Mouse (Mus musculus) liver, embryonic 13.5 days (tissue): ENCODE data around the gene Crebl2. TPM values are rescaled to one million over a fixed set of nuclear protein-coding genes. Genes with fewer than 3 reads are reported as not detected.

Experiments
- ATAC-seq: fragments of 200-750 bp; cut with Nextera tagmentation; 2 replicates; pipeline ENCODE4 v1.8.0; 2017; ENCODE audit warnings: low read depth, mild to moderate bottlenecking, moderate number of reproducible peaks, moderate library complexity
- DNase-seq: peaks from one replicate; pipeline ENCODE4 v3.0.0; 2022
- H3K27ac ChIP-seq: fragments of 300-500 bp; sonication (generic); 2 replicates; pipeline ENCODE4 v1.5.1; 2015; ENCODE audit warnings: moderate library complexity, mild to moderate bottlenecking, inconsistent platforms
- H3K27me3 ChIP-seq: fragments of 300-500 bp; sonication (generic); 2 replicates; pipeline ENCODE4 v1.6.1; 2015; ENCODE audit warnings: mild to moderate bottlenecking, inconsistent platforms
- H3K36me3 ChIP-seq: fragments of 300-500 bp; sonication (generic); 2 replicates; pipeline ENCODE4 v1.6.1; 2015; ENCODE audit warnings: mild to moderate bottlenecking, inconsistent platforms
- H3K4me1 ChIP-seq: fragments of 300-500 bp; sonication (generic); replicated peaks from 2 replicates; pipeline ENCODE4 v1.6.1; 2015; ENCODE audit warnings: inconsistent platforms
- H3K4me2 ChIP-seq: fragments of 300-500 bp; sonication (generic); 2 replicates; pipeline ENCODE4 v1.6.1; 2015; ENCODE audit warnings: inconsistent platforms, mild to moderate bottlenecking, moderate library complexity
- H3K4me3 ChIP-seq: fragments of 300-500 bp; sonication (generic); replicated peaks from 2 replicates; pipeline ENCODE4 v1.5.1; 2015; ENCODE audit warnings: mild to moderate bottlenecking, inconsistent platforms
- H3K9ac ChIP-seq: fragments of 300-500 bp; sonication (generic); 2 replicates; pipeline ENCODE4 v1.6.1; 2015; ENCODE audit warnings: mild to moderate bottlenecking, inconsistent platforms
- H3K9me3 ChIP-seq: fragments of 300-500 bp; sonication (generic); replicated peaks from 2 replicates; pipeline ENCODE4 v1.6.1; 2016; ENCODE audit warnings: inconsistent platforms
- WGBS: fragments of 180-500 bp; shearing (Covaris S2); methylation state at CpG from one replicate; pipeline ENCODE4 v1.1.7; 2015; ENCODE audit not compliant: insufficient replicate concordance; 5-methylcytosine and 5-hydroxymethylcytosine counted together
- polyA plus RNA-seq: library from polyadenylated mRNA; unstranded; fragments of >200 nt; fragmentation: Nextera tagmentation; extraction: Ambion mirVana; gene quantifications from 2 replicates; pipeline ENCODE4 v1.2.1, GENCODE M21; 2015

Crebl2 gene
- polyA plus RNA-seq, result 1.3 TPM in 2 replicates

DNA sequence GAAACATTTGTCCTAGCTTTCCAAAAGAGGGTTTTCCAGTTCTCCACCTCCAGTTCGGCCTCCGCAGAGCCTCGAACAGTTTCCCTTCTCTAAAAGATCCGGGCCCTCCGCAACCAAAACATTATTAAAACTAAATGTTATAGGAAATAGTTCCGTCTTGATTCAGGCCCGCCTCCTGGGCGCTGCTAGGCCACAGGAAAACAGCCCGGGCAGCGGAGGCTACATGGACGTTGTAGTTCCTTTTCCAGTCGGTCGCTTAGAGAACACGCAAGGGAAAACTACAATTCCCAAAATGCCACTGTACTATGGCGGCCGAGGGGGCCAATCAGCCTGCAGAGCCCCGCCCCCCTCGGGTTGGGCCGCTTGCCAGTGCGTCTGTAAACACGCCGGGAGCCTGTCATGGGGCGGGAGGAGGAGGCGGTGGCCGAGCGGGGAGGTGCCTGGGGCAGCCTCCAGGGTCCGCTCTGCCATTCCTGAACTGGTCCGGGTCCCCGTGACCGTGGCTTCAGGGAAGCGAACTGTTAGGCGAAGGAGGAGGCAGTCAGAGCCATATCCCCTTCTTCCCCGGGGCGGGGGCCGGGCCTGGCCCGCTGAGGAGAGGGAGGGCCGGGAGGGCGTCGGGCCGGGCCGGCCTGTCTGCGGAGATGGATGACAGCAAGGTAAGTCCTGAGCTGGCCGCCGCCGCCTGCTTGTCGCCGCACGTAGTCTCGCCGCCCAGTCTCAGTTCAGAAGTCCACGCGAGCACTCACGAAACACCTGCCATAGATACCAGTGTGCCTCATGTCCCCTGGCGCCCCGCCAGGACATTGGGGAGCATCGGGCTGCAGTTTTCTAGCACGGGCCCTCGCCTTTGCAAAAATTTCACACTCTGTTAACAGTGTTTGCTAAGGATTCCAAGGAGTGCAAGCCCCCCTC lies at the start of gene Crebl2:
Crebl2 (plus strand) TSS at position 369 of the 915 bp plus-strand sequence.
- H3K4me1 ChIP-seq, result peaks cover 53% of the 10 kb centered on the region
- ATAC-seq (peak; percentile 95), DNase-seq (peak; percentile 98)
- WGBS, result under 1% methylated on average over 55 of the region's 58 CpGs
- H3K36me3 ChIP-seq, result no peaks in the 10 kb centered on the region
- no peaks in the 10 kb centered on the region for H3K27me3 ChIP-seq
- H3K4me2 ChIP-seq, result peak within 1 kb of the TSS; percentile 77
- no peaks in the 10 kb centered on the region for H3K9me3 ChIP-seq
- H3K27ac ChIP-seq, result peak within 1 kb of the TSS; percentile 94
- H3K4me3 ChIP-seq, result peak within 1 kb of the TSS; percentile 74
- H3K9ac ChIP-seq, result peak within 1 kb of the TSS; percentile 85

DNA sequence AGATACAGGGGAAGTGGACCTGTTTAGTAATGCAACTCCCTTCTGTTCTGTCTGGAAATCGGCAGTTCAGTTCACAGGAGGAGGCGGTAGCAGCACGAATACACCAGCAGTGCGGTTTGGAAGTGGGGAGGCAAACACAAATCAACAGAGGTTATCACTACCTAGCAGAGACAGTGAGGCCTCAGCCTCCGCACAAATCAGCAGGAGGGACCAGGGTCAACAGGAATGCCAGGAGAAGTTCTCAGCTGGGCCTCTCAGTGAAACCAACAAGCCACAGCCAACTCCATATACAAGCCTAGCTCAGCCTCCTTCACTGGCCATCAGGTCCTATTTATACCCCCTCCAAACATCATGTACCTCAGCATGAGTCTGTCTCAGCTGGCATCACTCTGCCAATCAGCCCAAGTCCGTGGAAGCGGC lies 48.5 kb upstream of the Crebl2 start:
- H3K36me3 ChIP-seq, result no peaks in the 10 kb centered on the region
- H3K9me3 ChIP-seq, result no peaks in the 10 kb centered on the region
- peaks cover 44% of the 10 kb centered on the region for H3K4me1 ChIP-seq
- 45% methylated on average over 7 of the region's 7 CpGs for WGBS
- peak overlapping the region; percentile 87 for H3K27ac ChIP-seq
- H3K9ac ChIP-seq, result peak overlapping the region; percentile 65
- peak overlapping the region; percentile 50 for H3K4me2 ChIP-seq
- H3K27me3 ChIP-seq, result no peaks in the 10 kb centered on the region
- ATAC-seq, result peak; percentile 98
- DNase-seq, result peak; percentile 26
- H3K4me3 ChIP-seq, result peak overlapping the region; percentile 44

DNA sequence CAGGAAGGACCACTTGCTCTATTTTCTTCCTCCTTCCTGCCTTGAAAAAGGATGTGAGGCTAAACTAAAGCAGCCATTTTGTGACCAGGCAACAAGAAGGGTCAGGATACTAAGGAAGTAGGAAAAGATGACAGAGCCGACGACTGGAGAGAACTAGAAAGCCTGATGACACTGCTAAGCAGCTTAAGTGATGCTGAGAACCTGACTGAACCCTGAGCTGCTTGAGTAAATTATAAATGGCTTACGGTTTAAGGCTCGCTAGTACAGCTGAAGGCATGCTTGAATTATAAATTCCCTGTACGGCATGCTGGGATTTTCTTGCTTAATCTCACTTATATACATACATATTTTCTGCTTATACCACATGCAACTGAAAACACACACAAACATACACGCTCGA lies 47.1 kb upstream of the Crebl2 start:
- H3K27me3 ChIP-seq, result no peaks in the 10 kb centered on the region
- no peak overlapping the region for H3K4me2 ChIP-seq
- H3K9ac ChIP-seq, result no peak overlapping the region
- H3K4me1 ChIP-seq, result peaks cover 41% of the 10 kb centered on the region
- DNase-seq (no peak), ATAC-seq (no peak)
- H3K4me3 ChIP-seq, result no peak overlapping the region
- 84% methylated on average over 7 of the region's 7 CpGs for WGBS
- H3K36me3 ChIP-seq, result no peaks in the 10 kb centered on the region
- no peaks in the 10 kb centered on the region for H3K9me3 ChIP-seq
- no peak overlapping the region for H3K27ac ChIP-seq

DNA sequence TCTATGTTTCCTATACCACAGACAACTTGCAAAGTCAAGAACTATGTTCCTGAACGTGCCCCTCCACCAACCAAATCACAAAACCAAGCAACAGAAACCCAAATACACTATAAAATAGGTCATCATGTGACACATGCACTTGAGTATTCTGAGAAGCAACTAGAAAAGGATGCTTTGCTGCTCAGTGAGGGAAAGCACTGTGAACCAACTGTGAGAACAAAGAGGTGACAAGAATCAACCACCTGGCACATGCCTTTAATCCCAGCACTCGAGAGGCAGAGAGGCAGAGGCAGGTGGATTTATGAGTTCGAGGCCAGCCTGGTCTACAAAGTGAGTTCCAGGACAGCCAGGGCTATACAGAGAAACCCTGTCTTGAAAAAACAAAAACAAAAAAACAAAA lies 43.5 kb upstream of the Crebl2 start:
- DNase-seq, result no peak
- H3K9ac ChIP-seq, result no peak overlapping the region
- no peaks in the 10 kb centered on the region for H3K36me3 ChIP-seq
- WGBS, result 71% methylated on average over 3 of the region's 3 CpGs
- 0 out of 2 replicates have a peak overlapping the region, but pooled peaks have one; percentile 9 for H3K27ac ChIP-seq
- no peak overlapping the region for H3K4me2 ChIP-seq
- H3K4me1 ChIP-seq, result peaks cover 50% of the 10 kb centered on the region
- ATAC-seq, result no peak
- H3K4me3 ChIP-seq, result no peak overlapping the region
- H3K27me3 ChIP-seq, result no peaks in the 10 kb centered on the region
- no peaks in the 10 kb centered on the region for H3K9me3 ChIP-seq

DNA sequence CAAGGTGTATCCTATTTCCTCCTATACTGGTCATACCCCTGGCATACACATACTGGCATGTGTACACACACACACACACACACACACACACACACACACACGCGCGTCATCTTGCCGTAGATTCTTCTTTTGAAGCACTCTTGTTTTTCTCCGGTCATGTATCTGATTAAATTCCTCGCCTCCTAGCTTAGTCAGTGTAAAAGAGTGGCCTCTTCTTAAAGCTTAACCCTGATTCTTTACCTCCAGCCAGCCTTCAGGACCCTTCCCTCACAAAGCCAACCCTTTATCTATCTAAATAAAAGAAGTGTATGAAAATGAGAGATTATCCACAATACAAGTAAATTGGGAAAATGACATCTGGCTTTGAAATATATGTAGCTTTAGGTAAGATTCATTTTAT lies 40.9 kb upstream of the Crebl2 start:
- H3K36me3 ChIP-seq, result no peaks in the 10 kb centered on the region
- no peak overlapping the region for H3K9ac ChIP-seq
- ATAC-seq, result no peak
- H3K27me3 ChIP-seq, result no peaks in the 10 kb centered on the region
- no peak overlapping the region for H3K4me2 ChIP-seq
- no peaks in the 10 kb centered on the region for H3K9me3 ChIP-seq
- H3K4me3 ChIP-seq, result no peak overlapping the region
- peaks cover 42% of the 10 kb centered on the region for H3K4me1 ChIP-seq
- WGBS, result 86% methylated on average over 6 of the region's 6 CpGs
- DNase-seq, result no peak
- no peak overlapping the region for H3K27ac ChIP-seq

DNA sequence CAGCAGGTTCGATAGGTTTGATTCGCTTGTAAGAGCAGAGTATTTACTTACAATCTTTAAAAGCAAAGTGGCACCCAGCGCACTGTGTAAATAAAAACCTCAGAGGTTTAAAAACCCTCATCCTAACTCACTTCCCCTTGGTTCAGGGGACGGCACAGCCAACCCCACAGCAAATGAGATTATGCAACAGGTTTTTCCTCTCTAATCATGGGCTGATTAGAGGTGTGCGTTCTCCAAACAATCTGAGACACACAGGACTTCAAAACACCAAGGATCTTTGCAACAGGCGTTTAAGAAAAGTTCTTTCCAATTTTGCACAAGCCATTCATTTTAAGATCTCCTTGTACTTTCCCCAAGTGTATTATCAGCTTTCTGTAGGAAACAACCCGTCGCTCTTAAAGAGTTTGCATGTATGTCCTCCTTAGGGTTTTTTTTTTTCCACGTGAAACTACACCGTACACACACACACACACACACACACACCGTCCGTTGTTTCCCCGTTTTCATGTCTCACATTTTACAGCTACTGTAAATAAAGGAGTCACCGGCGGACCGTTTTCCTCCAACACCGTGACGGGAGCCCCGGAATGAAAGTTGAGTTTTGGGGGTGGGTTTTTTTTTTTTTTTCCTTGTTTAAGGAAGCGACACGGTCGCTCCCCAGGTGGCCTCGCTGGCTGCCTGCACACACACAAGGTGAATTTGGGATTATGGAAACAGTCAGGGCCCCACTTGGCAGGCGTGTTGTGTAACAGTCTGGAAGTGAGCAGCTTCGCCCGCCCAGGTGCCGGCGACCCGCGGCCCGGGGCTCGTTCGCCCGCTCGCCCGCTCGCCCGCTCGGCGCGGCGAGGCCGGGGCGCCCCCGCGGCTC lies 38.5 kb upstream of the Crebl2 start:
- H3K9me3 ChIP-seq, result no peaks in the 10 kb centered on the region
- no peaks in the 10 kb centered on the region for H3K36me3 ChIP-seq
- H3K4me3 ChIP-seq, result peak overlapping the region; percentile 83
- H3K4me1 ChIP-seq, result peaks cover 41% of the 10 kb centered on the region
- H3K9ac ChIP-seq, result peak overlapping the region; percentile 95
- H3K27me3 ChIP-seq, result no peaks in the 10 kb centered on the region
- peak; percentile 13 for DNase-seq
- H3K27ac ChIP-seq, result peak overlapping the region; percentile 91
- H3K4me2 ChIP-seq, result peak overlapping the region; percentile 86
- under 1% methylated on average over 46 of the region's 46 CpGs for WGBS
- peak; percentile 21 for ATAC-seq

DNA sequence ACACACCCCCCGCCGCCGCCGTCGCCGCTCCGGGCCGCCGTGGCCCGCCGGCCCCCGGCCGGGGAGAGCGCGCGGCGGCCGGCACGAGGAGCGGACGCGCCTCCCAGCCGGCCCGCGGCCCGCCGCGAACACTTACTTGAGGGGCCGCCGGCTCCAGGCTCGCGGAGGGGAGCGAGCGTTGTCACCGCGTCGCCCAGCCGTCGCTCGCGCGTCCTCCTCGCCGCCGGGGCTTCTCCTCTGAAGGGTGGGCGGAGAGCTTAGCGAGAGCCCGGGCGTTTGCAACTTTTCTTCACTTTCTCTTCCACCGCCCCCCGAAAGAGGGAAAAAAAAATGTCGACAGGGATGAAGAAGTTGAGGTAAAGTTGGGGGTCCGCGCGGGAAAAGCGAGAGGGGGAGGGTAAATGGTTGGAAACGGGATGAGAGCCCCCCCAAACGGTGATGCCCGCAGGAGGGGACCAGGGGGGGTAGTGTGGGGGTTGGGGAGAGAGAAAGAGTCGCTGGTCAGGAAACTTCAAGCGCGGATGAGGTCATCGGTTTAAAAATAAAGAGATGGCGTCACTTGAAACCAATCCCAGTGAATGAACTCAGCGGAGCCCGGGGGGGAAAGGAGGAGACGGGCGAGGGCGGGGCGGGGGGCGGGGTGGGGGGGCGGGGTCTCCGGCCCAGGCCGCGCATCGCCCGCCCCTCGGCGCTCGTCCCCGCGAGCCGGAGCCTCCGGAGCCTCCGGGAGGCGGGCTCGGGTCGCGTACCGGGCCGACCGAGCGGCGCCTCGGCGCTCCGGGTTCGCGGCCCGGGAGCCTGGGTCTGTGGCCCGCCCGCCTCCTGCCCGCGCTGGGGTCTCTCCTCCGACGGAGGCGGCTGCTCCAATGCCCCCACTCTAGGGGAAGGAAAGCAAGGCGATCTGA lies 37.6 kb upstream of the Crebl2 start, which contains the start of gene Dusp16:
Dusp16 (minus strand) TSS at position 485 of the 905 bp plus-strand sequence.
- no peaks in the 10 kb centered on the region for H3K36me3 ChIP-seq
- H3K27ac ChIP-seq, result peak within 1 kb of the TSS; percentile 91
- WGBS, result 0% methylated on average over 81 of the region's 108 CpGs
- peak within 1 kb of the TSS; percentile 86 for H3K4me2 ChIP-seq
- peaks cover 41% of the 10 kb centered on the region for H3K4me1 ChIP-seq
- ATAC-seq (peak; percentile 88), DNase-seq (peak; percentile 75)
- H3K9ac ChIP-seq, result peak within 1 kb of the TSS; percentile 95
- H3K27me3 ChIP-seq, result no peaks in the 10 kb centered on the region
- H3K4me3 ChIP-seq, result peak within 1 kb of the TSS; percentile 83
- H3K9me3 ChIP-seq, result no peaks in the 10 kb centered on the region

DNA sequence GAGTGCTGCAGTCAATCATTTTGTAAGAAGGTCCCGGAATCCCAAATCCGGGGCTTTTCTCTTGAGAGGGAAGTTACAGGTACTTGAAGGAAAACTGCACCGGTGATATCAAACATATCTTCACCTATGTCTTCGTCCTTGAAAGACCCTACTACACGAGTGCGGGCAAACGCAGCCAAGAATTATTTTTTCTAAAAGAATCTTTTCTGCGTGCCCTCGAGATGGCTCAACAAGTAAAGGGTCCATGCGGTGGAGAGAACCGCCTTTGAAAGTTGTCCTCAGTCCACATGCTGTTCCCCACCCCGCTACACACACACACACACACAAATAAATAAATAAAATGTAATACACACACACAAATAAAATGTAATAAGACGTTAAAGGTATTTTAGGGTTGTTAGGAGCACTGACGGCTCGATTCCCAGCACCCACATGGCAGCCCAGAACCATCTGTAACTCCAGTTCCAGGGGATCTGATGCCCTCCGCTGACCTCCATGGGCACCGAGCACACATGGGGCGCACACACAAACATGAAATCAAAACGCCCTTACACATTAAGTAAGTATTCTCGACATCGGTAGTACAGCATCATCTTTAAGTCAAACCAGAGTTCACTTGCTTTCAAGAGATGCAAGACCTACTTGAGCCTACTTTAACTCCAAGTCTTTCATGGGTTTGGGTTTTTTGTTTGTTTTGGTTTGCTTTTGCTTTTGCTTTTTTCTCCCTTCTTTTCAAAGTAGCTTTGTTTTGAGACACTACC lies 36.7 kb upstream of the Crebl2 start:
- peaks cover 33% of the 10 kb centered on the region for H3K4me1 ChIP-seq
- H3K4me3 ChIP-seq, result peak overlapping the region; percentile 83
- no peaks in the 10 kb centered on the region for H3K9me3 ChIP-seq
- no peak overlapping the region; the same call in 1 of the 2 replicates for H3K27ac ChIP-seq
- no peaks in the 10 kb centered on the region for H3K36me3 ChIP-seq
- WGBS, result 36% methylated on average over 21 of the region's 21 CpGs
- no peak for DNase-seq
- H3K4me2 ChIP-seq, result peak overlapping the region; percentile 86
- ATAC-seq, result no peak
- no peaks in the 10 kb centered on the region for H3K27me3 ChIP-seq
- peak overlapping the region; percentile 95 for H3K9ac ChIP-seq

DNA sequence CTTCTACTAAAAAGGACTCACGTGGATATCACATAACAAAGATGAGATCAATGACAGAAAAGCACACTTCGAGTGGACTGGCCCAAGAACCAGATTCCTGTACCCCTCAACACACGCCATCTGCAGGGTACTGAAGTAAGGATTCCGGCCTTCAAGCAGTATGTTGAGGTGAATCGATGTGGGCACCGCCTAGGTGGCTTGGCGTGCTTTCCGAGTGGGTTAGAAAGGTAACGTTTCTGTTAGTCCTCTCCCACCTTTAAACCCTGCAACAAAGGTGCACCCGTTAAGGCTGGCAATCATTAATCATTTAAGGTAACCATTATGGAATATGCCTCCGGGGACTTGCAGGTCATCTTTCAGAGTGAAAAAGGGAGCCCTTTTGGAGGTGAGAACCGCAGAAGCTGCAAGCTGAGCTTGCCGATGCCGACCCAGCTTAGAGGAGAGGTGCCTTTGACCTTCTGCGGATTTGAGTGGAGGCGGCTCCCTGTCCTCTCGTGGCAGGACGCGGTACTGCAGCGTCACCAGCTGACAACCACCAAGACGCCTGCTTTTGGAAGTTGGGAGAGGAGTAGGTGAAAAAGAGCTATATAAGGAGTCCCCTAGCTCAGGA lies 35.9 kb upstream of the Crebl2 start:
- Histone ChIP-seq H3K9me3 (no peaks in the 10 kb centered on the region), H3K9ac (0 out of 2 replicates have a peak overlapping the region, but pooled peaks have one; percentile 27), H3K36me3 (no peaks in the 10 kb centered on the region), H3K27ac (no peak overlapping the region), H3K4me1 (peaks cover 29% of the 10 kb centered on the region), H3K4me2 (peak overlapping the region; percentile 86), H3K27me3 (no peaks in the 10 kb centered on the region), H3K4me3 (peak overlapping the region; percentile 83)
- peak; percentile 71 for DNase-seq
- WGBS, result 12% methylated on average over 21 of the region's 21 CpGs
- ATAC-seq, result no peak
